8 mouse cellular contexts compared by ENCODE assay signal in genomic region chr10:115313641-115314286, GRCm38 (mm10). TPM values are rescaled to one million over a fixed set of nuclear protein-coding genes. Genes with fewer than 3 reads are reported as not detected.
A peak's percentile ranks its signal among the peaks of the same experiment; 100 is the strongest.
DNase-seq lines count a peak whose midpoint lies in the region; ATAC-seq and TF ChIP-seq lines count a peak whose summit lies in the region.

No protein-coding gene starts in this region.

- peak overlapping the region; percentile 97 for H3K4me3 ChIP-seq in gastrocnemius, adult 2 months
- H3K4me3 ChIP-seq in brown adipose tissue, adult 24 weeks (ENCODE audit: insufficient read depth, low read depth, low read length) = peak overlapping the region; percentile 76
- H3K4me3 ChIP-seq in intestine, postnatal 0 days (ENCODE audit: low read depth, low read length) = peak overlapping the region; percentile 98
- H3K4me3 ChIP-seq in midbrain, embryonic 11.5 days (ENCODE audit: low read depth, low read length) = peak overlapping the region; percentile 93

- H3K36me3 ChIP-seq in intestine, postnatal 0 days (ENCODE audit: control insufficient read depth, insufficient read depth) = no peaks in the 10 kb centered on the region
- no peaks in the 10 kb centered on the region for H3K36me3 ChIP-seq in midbrain, embryonic 11.5 days (ENCODE audit: control insufficient read depth, insufficient read depth, low read length)

- H3K4me1 ChIP-seq in brown adipose tissue, adult 24 weeks (ENCODE audit: control insufficient read depth, insufficient read depth, insufficient read length, low read length) = peaks cover 28% of the 10 kb centered on the region
- H3K4me1 ChIP-seq in intestine, postnatal 0 days (replicated peaks; ENCODE audit: control insufficient read depth, insufficient read depth, low read length) = 0 out of 2 replicates have a peak, but pooled peaks cover 12% of the 10 kb centered on the region
- peaks cover 11% of the 10 kb centered on the region for H3K4me1 ChIP-seq in midbrain, embryonic 11.5 days (ENCODE audit: control insufficient read depth, insufficient read depth, low read length)

- ATAC-seq in intestine, postnatal 0 days = no peak
- no peak for ATAC-seq in midbrain, embryonic 11.5 days (ENCODE audit: low FRiP score)

- no peaks in the 10 kb centered on the region for H3K9me3 ChIP-seq in intestine, postnatal 0 days (ENCODE audit: control insufficient read depth)
- H3K9me3 ChIP-seq in midbrain, embryonic 11.5 days (ENCODE audit: control insufficient read depth, low read length) = no peaks in the 10 kb centered on the region

- DNase-seq in gastrocnemius, adult 2 months = no peak
- DNase-seq in gastrocnemius, postnatal 4 days (ENCODE audit: low spot score in 2 of 2) = no peak
- DNase-seq in midbrain, embryonic 11.5 days (ENCODE audit: low spot score, missing footprints) = no peak
- DNase-seq in urinary bladder, postnatal 25 days (ENCODE audit: low spot score) = no peak
- no peak for DNase-seq in adipocyte (ENCODE audit: low spot score)
- DNase-seq in urinary bladder, adult 18-20 months (ENCODE audit: low spot score in 2 of 2) = no peak

- H3K4me2 ChIP-seq in intestine, postnatal 0 days (replicated peaks; ENCODE audit: low read depth) = peak overlapping the region; percentile 85
- H3K4me2 ChIP-seq in midbrain, embryonic 11.5 days = peak overlapping the region; percentile 80

- H3K9ac ChIP-seq in intestine, postnatal 0 days (ENCODE audit: low read depth, low read length) = peak overlapping the region; percentile 97; the same call in 1 of the 2 replicates
- peak overlapping the region; percentile 91 for H3K9ac ChIP-seq in midbrain, embryonic 11.5 days (ENCODE audit: low read length)

- no peaks in the 10 kb centered on the region for H3K27me3 ChIP-seq in intestine, postnatal 0 days (replicated peaks; ENCODE audit: control insufficient read depth, insufficient read depth, low read length)
- H3K27me3 ChIP-seq in midbrain, embryonic 11.5 days (ENCODE audit: control insufficient read depth, insufficient read depth, low read length) = no peaks in the 10 kb centered on the region

- WGBS in intestine, postnatal 0 days = 64% methylated on average over 14 of the region's 14 CpGs
- 85% methylated on average over 14 of the region's 14 CpGs for WGBS in midbrain, embryonic 11.5 days

- H3K27ac ChIP-seq in gastrocnemius, adult 2 months = peak overlapping the region; percentile 94
- H3K27ac ChIP-seq in brown adipose tissue, adult 24 weeks (replicated peaks; ENCODE audit: low read depth, low read length) = peak overlapping the region; percentile 65; the same call in 1 of the 2 replicates
- peak overlapping the region; percentile 95; the same call in 1 of the 2 replicates for H3K27ac ChIP-seq in intestine, postnatal 0 days (ENCODE audit: low read depth, low read length)
- H3K27ac ChIP-seq in midbrain, embryonic 11.5 days (ENCODE audit: low read depth, low read length) = no peak overlapping the region

- intact Hi-C loops in gastrocnemius, adult 2 months (cut with DNase I) = loop anchor here (5.0 to 10.0 kb wide), 2 partner anchors 61 to 881 kb away; partner anchors contain the start of gene Tbc1d15

- no peak for TF ChIP-seq CTCF in gastrocnemius, adult 2 months (IDR thresholded peaks at IDR 0.05)
- TF ChIP-seq CTCF in intestine, postnatal 0 days (IDR thresholded peaks at IDR 0.05; ENCODE audit: low read depth) = no peak

RNA-seq across cellular contexts. Expression of gene Rab21, which starts 1.6 kb away (rescaled TPM):
- 10 to 100 TPM; 47.1 to 66.2 TPM for total RNA-seq in gastrocnemius, adult 2 months (2021)
- 10 to 100 TPM; 26.4 to 27.1 TPM for total RNA-seq in gastrocnemius, postnatal 4 days (2021)
- polyA plus RNA-seq in brown adipose tissue, adult 24 weeks (2012; ENCODE audit: insufficient read depth, insufficient read length, missing spikeins) = 50.2 and 54.3 TPM in 2 replicates
- polyA plus RNA-seq in intestine, postnatal 0 days (2015; fragmentation: Nextera tagmentation; extraction: Ambion mirVana) = 14.7 and 15.9 TPM in 2 replicates
- 9.7 and 9.8 TPM in 2 replicates for polyA plus RNA-seq in midbrain, embryonic 11.5 days (2014; fragmentation: Nextera tagmentation; extraction: Ambion mirVana)

RNA-seq across cellular contexts. Expression of gene Tmem19, which starts 48.5 kb away (rescaled TPM):
- 10 to 100 TPM; 11.6 to 17.4 TPM for total RNA-seq in gastrocnemius, adult 2 months (2021)
- total RNA-seq in gastrocnemius, postnatal 4 days (2021) = 10 to 100 TPM; 17.6 to 20.5 TPM
- 10.9 and 16.0 TPM in 2 replicates for polyA plus RNA-seq in brown adipose tissue, adult 24 weeks (2012; ENCODE audit: insufficient read depth, insufficient read length, missing spikeins)
- 47.4 and 50.7 TPM in 2 replicates for polyA plus RNA-seq in intestine, postnatal 0 days (2015; fragmentation: Nextera tagmentation; extraction: Ambion mirVana)
- 39.7 and 42.2 TPM in 2 replicates for polyA plus RNA-seq in midbrain, embryonic 11.5 days (2014; fragmentation: Nextera tagmentation; extraction: Ambion mirVana)
